Mouse (Mus musculus): Measurements from ENCODE around the gene Sppl2b. TPM values are rescaled to one million over a fixed set of nuclear protein-coding genes. Genes with fewer than 3 reads are reported as not detected.

The Sppl2b gene
- polyA plus RNA-seq (2012; fragmentation: generic; extraction: Trizol), result 10 to 100 TPM; 16.7 to 38.9 TPM

DNA sequence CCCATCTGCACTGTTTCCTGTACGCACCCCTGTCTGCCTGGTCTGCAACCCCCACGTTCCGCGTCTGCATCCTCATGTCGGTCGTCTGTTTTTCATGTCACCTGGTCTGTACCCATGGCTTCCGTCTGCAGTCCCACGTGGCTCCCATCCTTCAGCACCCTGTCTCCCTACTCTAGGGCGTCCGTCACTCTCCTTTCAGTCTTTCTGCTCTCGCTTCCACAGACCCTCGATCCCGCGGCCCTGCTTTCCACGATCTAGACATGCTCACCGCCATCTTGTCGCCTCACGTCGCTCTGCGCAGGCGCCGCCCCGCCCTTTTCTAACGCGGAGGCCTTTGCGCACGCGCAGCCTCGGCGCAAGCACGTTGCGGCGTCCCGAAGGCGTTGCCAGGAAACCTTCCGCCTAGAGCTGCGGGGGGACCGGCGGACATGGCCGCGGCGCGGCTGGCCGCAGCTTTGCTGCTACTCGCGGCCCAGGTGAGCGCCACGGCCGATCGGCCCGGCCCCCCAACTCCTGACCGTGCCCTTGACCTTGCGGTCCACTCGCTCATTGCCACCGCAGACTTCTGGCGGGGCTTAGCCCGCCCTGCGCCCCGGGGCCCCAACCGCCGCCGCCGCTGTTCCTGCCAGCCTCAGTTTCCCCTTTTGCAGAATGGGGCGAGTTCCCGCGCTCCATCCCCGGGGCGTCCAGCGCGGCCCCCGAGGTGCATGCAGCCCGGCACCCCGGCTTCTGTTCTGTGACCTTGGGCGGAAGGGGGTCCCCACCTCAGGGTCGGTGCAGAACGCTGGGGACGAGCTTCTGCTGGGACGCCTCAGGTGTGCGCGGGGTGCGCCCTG, at the start of gene Sppl2b, which contains the start of gene Lsm7:
Gene Sppl2b (plus strand): TSS at position 363 of the 836 bp plus-strand sequence.
Gene Lsm7 (minus strand): TSS at position 297 of the 836 bp plus-strand sequence.

DNA sequence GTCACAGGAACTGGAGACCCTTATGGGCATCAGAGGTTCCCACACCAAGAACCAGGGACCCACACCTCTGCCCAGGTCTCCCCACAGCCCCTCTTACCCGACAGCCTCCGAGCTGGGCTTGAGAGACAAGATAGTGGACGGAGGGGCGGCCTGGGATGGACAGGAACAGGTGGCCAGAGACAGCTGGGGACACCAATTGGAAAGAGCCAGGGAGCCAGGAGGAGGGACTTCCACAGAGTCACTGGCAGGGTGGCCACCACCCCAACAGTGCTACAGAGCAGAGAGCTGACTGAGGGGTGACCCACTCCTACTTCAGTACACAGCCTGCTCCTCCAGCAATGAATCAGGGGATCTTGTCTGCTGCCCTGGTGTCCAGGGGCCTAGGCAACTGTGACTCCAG, 41.7 kb upstream of the Sppl2b start, which contains the start of gene Jsrp1:
Gene Jsrp1 (minus strand): TSS at position 133 of the 400 bp plus-strand sequence.

DNA sequence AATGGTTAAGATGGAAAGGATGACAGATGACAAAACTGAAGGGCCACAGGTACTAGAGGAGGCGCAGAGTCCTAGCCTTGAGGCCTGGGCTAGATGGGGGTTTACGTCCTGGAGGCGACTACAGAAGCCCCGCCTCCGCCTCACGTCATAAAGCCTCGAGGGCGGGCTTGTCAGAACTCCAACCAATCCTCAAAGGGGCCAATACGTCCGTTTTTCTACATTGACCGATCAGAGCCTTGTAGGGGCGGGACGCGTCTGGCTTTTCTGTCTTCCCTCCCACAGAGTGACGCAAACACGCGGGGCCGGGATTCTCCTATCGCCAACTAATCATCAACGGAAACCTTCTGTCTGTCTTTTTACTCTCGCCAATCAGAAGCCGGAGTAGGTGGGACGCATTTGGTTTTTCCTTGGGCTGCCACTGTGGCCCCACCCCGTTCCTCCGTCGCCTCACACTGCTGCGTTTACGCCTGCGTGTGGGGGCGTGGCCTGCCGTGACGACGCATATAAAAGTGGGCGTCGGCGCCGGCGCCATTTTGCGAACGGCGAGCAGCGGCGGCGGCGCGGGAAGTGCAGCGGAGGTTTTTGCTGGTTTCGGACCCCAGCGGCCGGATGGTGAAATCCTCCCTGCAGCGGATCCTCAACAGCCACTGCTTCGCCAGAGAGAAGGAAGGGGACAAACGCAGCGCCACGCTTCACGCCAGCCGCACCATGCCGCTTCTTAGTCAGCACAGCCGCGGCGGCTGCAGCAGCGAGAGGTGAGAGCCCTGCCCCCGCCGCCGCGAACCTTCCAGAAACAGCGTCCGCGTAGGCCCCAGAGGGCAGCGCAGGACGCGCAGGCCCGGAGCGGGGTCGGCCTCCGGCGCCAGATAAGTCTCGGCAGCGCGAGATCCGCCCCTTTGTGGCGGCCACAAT, 28.7 kb upstream of the Sppl2b start, which contains the start of gene Oaz1:
Gene Oaz1 (plus strand): TSS at position 506 of the 912 bp plus-strand sequence.

DNA sequence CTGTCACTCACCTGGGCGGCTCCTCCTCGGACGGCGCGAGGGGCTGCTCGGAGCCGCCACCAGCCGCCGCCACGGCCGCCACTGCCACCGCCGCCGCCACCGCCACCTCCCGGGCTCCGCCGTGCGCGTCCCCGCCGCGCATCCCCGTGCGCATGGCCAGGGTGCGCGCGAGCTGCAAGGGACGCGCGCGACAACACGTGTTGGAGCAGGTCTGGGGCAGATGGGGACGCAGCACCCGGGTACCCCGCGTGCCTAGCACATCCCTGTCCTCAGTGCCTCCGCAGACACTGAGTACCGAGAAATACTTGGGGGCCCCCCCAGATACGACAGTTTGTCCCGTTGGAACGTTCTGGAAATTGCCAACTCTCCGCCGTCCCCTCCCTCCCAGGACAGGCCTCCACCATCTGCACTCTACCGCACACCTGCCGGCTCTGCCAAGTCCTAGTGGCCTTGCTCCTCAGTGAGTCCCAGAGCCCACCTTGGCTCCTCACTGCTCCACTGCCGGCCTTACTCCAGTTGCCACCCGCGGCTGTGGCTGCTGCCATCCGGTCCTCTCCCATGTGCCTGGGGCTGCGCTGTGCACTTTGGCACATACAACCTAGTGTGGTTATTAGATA, 11.0 kb upstream of the Sppl2b start, which contains the start of gene Lingo3:
Gene Lingo3 (minus strand): TSS at position 109 of the 617 bp plus-strand sequence.

DNA sequence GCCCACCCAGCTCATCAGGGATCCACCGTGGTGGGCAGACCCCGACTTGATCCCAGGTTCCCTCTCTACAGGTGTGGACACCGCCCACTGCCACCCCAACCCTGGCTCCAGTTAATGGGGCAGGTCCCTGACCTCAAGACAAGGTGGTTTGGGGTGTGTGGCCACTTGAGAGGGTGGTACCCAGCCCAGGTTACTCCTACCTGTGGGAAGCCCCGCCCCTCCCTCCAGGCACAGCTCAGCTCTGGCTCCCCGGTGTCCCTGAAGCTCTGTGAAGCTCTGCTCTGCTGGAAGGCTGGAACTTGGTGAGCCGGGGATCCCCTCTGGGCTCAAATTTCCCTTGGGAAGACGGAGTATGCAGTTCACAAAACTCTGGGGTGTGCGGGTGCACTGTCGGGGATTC, 16.5 kb downstream of the Sppl2b start, which contains the start of gene Tmprss9:
Gene Tmprss9 (plus strand): TSS at position 268 of the 400 bp plus-strand sequence.

DNA sequence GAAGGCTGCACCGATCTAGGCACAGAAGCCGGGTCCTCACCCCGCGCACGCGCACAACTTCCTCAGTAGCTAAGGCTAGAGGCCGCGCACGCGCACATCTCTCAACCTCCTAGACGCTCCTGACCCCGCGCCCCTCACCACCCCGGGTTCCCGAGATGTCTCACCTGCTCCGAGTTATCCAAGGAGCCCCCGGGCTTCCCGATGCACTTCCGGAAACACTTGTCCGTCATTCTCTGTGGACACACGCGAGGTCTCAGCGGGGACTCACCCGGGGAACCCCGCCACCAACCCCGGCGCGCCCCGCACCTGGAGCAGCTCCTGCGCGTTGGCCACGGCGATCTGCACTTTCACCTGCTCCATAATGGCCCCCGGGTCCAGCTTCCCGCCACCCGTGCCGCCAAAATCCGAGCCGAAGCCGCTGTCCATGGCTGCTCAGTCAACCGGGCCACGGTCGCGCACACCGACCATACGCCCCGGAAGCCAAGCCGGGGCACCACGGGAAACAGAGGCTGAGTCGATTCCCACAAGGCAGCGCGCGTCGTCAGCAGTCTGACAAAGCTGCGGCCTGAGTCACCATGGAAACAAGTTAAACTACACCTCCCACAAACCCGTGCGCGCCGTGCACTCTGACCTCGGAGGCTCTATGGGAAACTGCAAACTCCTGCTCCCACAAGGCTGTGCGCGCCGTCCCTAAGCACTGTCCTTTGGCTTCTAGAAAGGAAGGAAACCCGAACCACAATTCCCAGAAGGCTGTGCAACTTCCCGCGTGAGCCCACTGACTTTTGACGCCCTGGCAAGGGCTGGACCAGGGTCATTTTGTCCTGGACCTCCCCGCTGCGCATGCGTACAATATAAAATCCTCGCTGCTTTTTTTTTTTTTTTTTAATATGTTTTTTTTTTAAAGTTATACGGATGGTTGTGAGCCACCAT, 45.5 kb downstream of the Sppl2b start, which contains the start of gene Timm13:
Gene Timm13 (minus strand): TSS at position 652 of the 930 bp plus-strand sequence.

DNA sequence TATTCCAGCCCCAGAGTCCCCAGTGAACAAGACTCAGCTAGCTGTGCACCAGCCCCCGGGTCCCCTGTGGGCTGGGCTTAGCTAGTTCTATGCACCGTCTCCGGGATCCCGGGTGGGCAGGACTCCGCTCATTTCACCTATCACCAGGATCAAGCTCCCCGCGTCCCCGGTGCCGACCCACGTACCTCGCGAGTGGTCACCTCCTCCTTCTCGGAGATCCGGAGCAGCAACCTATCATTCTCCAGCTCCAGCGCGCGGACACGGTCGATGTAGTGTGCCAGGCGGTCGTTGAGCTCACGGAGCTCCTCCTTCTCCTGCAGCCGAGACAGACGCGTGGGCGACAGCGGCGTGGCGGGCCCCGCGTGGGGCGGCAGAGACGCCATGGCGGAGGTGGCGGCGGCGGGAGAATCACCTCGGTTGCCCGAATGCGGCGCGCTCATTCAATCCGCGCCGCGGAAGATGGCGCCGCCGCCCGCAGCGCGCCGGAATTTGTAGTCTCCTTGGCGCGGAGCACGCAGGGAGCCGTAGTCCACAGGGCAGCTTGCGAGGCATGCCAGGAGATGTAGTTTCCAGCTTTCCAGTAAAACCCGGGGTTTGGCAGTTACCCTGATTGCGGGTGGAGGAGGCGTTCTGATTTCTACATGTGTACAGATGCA, 62.8 kb downstream of the Sppl2b start, which contains the start of gene Lmnb2:
Gene Lmnb2 (minus strand): TSS at position 467 of the 656 bp plus-strand sequence.

Other genes starting within 250 kb of the Sppl2b start
- 1 to 10 TPM in 1 of 2 experiments, under 1 TPM in 1; 0.39 to 1.4 TPM for gene Gm49322, start 249.3 kb upstream of the Sppl2b start, polyA plus RNA-seq (2012; fragmentation: generic; extraction: Trizol)
- gene Csnk1g2, start 232.4 kb upstream of the Sppl2b start, polyA plus RNA-seq (2012; fragmentation: generic; extraction: Trizol), result 100 to 1,000 TPM; 224 to 226 TPM
- gene Btbd2, start 198.2 kb upstream of the Sppl2b start, polyA plus RNA-seq (2012; fragmentation: generic; extraction: Trizol), result 100 to 1,000 TPM in 1 of 2 experiments, 10 to 100 TPM in 1; 54.5 to 122 TPM
- 100 to 1,000 TPM in 1 of 2 experiments, 10 to 100 TPM in 1; 50.6 to 131 TPM for gene Mknk2, start 177.2 kb upstream of the Sppl2b start, polyA plus RNA-seq (2012; fragmentation: generic; extraction: Trizol)
- gene Mob3a, start 153.3 kb upstream of the Sppl2b start, polyA plus RNA-seq (2012; fragmentation: generic; extraction: Trizol), result 10 to 100 TPM; 19.8 to 24.3 TPM
- gene Izumo4, start 153.1 kb upstream of the Sppl2b start, polyA plus RNA-seq (2012; fragmentation: generic; extraction: Trizol), result 10 to 100 TPM in 1 of 2 experiments, 1 to 10 TPM in 1; 2.2 to 31.4 TPM
- gene Ap3d1, start 113.0 kb upstream of the Sppl2b start, polyA plus RNA-seq (2012; fragmentation: generic; extraction: Trizol), result 10 to 100 TPM; 37.2 to 87.2 TPM
- gene Dot1l, start 100.1 kb upstream of the Sppl2b start, polyA plus RNA-seq (2012; fragmentation: generic; extraction: Trizol), result 10 to 100 TPM in 1 of 2 experiments, 1 to 10 TPM in 1; 2.9 to 12.0 TPM
- gene Sf3a2, start 57.1 kb upstream of the Sppl2b start, polyA plus RNA-seq (2012; fragmentation: generic; extraction: Trizol), result 100 to 1,000 TPM in 1 of 2 experiments, 10 to 100 TPM in 1; 97.6 to 167 TPM
- 10 to 100 TPM; 64.7 to 99.4 TPM for gene Plekhj1, start 56.6 kb upstream of the Sppl2b start, polyA plus RNA-seq (2012; fragmentation: generic; extraction: Trizol)
- gene Amh, start 50.0 kb upstream of the Sppl2b start, polyA plus RNA-seq (2012; fragmentation: generic; extraction: Trizol), result 1 to 10 TPM in 1 of 2 experiments, under 1 TPM in 1; 0.25 to 1.2 TPM
- under 1 TPM in 1 of 2 experiments, not detected in 1; 0.94 TPM for gene Jsrp1, start 41.8 kb upstream of the Sppl2b start, polyA plus RNA-seq (2012; fragmentation: generic; extraction: Trizol)
- 1,000 to 10,000 TPM; 1,765 to 2,268 TPM for gene Oaz1, start 28.6 kb upstream of the Sppl2b start, polyA plus RNA-seq (2012; fragmentation: generic; extraction: Trizol)
- under 1 TPM; 0.01 to 0.07 TPM for gene Lingo3, start 11.2 kb upstream of the Sppl2b start, polyA plus RNA-seq (2012; fragmentation: generic; extraction: Trizol)
- gene Lsm7, start 66 bp upstream of the Sppl2b start, polyA plus RNA-seq (2012; fragmentation: generic; extraction: Trizol), result 100 to 1,000 TPM; 321 to 392 TPM
- under 1 TPM; 0.01 to 0.06 TPM for gene Tmprss9, start 16.6 kb downstream of the Sppl2b start, polyA plus RNA-seq (2012; fragmentation: generic; extraction: Trizol)
- gene Timm13, start 45.7 kb downstream of the Sppl2b start, polyA plus RNA-seq (2012; fragmentation: generic; extraction: Trizol), result 100 to 1,000 TPM; 226 to 741 TPM
- gene Lmnb2, start 63.0 kb downstream of the Sppl2b start, polyA plus RNA-seq (2012; fragmentation: generic; extraction: Trizol), result 10 to 100 TPM; 12.8 to 15.5 TPM
- 10 to 100 TPM; 15.9 to 26.5 TPM for gene Gadd45b, start 74.8 kb downstream of the Sppl2b start, polyA plus RNA-seq (2012; fragmentation: generic; extraction: Trizol)
- 10 to 100 TPM in 1 of 2 experiments, 1 to 10 TPM in 1; 1.2 to 11.2 TPM for gene Gng7, start 159.7 kb downstream of the Sppl2b start, polyA plus RNA-seq (2012; fragmentation: generic; extraction: Trizol)
- under 1 TPM; 0.06 to 0.14 TPM for gene Diras1, start 170.4 kb downstream of the Sppl2b start, polyA plus RNA-seq (2012; fragmentation: generic; extraction: Trizol)
- gene Slc39a3, start 182.2 kb downstream of the Sppl2b start, polyA plus RNA-seq (2012; fragmentation: generic; extraction: Trizol), result 10 to 100 TPM; 12.6 to 36.2 TPM
- 100 to 1,000 TPM; 167 to 227 TPM for gene Sgta, start 204.9 kb downstream of the Sppl2b start, polyA plus RNA-seq (2012; fragmentation: generic; extraction: Trizol)
- 100 to 1,000 TPM in 1 of 2 experiments, 10 to 100 TPM in 1; 46.9 to 101 TPM for gene Thop1, start 214.8 kb downstream of the Sppl2b start, polyA plus RNA-seq (2012; fragmentation: generic; extraction: Trizol)
- gene Creb3l3, start 243.6 kb downstream of the Sppl2b start, polyA plus RNA-seq (2012; fragmentation: generic; extraction: Trizol), result under 1 TPM; 0.02 to 0.45 TPM